Mouse (Mus musculus): ENCODE measurements around the gene Itga3. TPM values are rescaled to one million over a fixed set of nuclear protein-coding genes. Genes with fewer than 3 reads are reported as not detected.

Gene Itga3
- polyA plus RNA-seq, 1 experiment from 2014 or later = 10.3 TPM

DNA sequence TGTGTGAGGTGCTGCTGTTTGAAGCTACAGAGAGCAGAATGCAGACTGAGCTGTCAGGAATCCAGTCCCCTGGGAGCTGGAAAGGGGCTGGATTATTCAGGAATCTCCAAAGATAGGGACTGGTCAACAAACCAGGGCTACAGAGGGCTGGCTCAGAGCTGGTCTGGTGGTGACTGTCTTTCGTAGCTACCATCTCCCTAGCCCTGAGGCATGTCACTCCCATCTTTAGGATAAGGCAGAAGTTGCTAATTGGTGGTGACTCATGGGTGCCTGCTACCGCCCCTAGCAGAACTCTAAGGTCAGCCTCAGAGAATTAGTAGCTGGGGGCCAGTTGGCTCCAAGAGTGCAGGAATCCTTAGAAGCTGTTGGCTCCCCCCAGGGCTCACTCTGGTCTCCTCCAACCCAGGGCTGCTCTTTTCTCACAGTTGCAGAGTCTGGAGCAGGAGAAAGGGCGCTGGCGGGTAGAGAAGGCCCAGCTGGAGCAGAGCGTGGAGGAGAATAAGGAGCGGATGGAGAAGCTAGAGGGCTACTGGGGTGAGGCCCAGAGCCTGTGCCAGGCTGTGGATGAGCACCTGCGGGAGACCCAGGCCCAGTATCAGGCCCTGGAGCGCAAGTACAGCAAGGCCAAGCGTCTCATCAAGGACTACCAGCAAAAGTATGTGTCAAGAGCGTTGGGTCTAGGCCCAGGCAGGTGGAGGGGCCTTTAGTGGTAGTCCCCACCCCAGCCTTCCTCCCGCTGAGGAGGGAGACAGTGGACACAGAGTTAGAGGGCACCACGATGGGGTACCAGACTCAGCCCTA lies 72.3 kb downstream of the Itga3 start:
- H3K4me1 ChIP-seq (replicated peaks) = peaks cover 65% of the 10 kb centered on the region
- no peak overlapping the region for H3K4me3 ChIP-seq
- H3K27me3 ChIP-seq = no peaks in the 10 kb centered on the region
- 87% methylated on average over 12 of the region's 12 CpGs for WGBS
- H3K4me2 ChIP-seq = no peak overlapping the region
- no peaks in the 10 kb centered on the region for H3K9me3 ChIP-seq
- H3K9ac ChIP-seq = no peak overlapping the region
- peaks cover 66% of the 10 kb centered on the region for H3K36me3 ChIP-seq
- ATAC-seq (ENCODE audit: low FRiP score) = no peak
- H3K27ac ChIP-seq = peak overlapping the region; percentile 58

DNA sequence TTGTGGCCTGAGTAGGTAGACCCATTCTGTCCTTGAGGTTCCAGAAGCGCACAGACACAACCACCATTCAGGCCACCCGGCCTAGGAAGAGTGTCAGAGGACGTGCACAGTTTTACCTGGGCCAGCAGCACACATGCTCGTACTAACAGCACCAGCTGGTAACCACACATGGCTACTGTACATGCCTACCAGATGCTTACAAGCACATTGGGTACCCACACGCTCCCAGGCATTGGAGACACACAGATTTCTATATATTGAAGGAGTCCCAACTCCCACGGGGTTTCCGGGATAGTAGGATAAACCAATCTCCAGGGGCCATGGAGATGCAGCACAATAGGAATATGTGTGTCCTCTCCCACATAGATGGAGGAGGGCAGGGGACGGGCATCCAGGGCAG lies 73.9 kb downstream of the Itga3 start:
- Histone ChIP-seq H3K27me3 (no peaks in the 10 kb centered on the region), H3K36me3 (peaks cover 82% of the 10 kb centered on the region), H3K4me3 (no peak overlapping the region), H3K9me3 (no peaks in the 10 kb centered on the region), H3K4me2 (no peak overlapping the region), H3K27ac (no peak overlapping the region; the same call in 1 of the 2 replicates), H3K4me1 (replicated peaks) (peaks cover 62% of the 10 kb centered on the region), H3K9ac (no peak overlapping the region)
- WGBS = 97% methylated on average over 8 of the region's 8 CpGs
- ATAC-seq (ENCODE audit: low FRiP score) = no peak

DNA sequence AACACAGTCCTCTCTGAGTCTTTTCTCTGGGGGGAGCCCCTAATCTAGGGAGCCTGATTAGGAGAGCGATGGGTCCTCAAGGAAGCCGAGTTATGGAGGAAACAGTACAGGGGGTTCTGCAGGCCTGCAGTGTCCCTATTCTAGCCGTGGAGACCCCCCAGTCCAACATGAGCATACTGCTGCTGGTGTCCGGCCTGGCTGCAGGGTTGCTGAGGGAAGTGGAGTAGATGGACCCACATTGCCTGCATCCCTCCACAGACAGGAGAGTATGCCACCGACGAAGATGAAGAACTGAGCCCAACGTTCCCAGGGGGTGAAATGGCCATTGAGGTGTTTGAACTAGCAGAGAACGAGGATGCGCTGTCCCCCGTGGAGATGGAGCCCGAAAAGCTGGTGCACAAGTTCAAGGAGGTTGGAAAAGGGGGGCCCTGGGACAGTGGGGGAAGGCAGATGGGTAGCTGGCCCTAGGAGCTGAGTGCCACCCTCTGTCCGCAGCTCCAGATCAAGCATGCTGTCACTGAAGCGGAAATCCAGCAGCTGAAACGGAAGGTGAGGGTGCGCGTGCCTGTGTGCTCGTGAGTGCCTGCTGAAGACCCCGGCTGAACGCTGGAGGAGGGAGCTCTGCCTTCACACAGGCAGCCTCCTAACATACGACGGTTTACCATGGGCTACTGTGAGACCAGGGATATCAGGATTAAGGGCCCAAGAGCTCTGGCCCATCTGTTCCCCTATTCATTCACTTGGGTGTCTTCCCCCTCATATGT lies 74.8 kb downstream of the Itga3 start:
- H3K36me3 ChIP-seq = peaks cover 92% of the 10 kb centered on the region

DNA sequence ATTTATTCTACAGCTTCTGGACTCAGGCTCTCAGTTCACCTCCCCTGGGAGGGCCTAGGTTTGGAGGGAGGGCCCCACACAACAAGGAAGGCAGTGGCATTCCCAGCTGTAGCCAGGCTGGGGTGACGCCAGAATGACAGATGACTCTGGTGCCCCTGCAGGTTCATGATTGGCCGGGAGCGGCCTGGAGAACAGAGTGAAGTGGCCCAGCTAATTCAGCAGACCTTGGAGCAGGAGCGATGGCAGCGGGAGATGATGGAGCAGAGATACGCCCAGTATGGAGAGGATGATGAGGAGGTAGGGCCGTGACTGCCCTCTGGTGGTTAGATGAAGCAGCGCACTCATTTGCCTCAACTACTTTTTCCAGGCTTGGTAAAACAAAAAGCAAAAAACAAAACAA lies 75.5 kb downstream of the Itga3 start:
- 2% methylated on average over 8 of the region's 8 CpGs for WGBS
- Histone ChIP-seq H3K4me2 (peak overlapping the region; percentile 22), H3K36me3 (peaks cover 98% of the 10 kb centered on the region), H3K4me3 (no peak overlapping the region), H3K27me3 (no peaks in the 10 kb centered on the region), H3K9me3 (no peaks in the 10 kb centered on the region), H3K4me1 (replicated peaks) (peaks cover 64% of the 10 kb centered on the region), H3K27ac (peak overlapping the region; percentile 88), H3K9ac (peak overlapping the region; percentile 49)
- ATAC-seq (ENCODE audit: low FRiP score) = peak; percentile 30; the same call in 1 of the 2 replicates

More for the DNA sequence above, 74.8 kb downstream of the Itga3 start:
- no peaks in the 10 kb centered on the region for H3K27me3 ChIP-seq
- H3K9me3 ChIP-seq = no peaks in the 10 kb centered on the region
- peaks cover 62% of the 10 kb centered on the region for H3K4me1 ChIP-seq (replicated peaks)
- ATAC-seq (ENCODE audit: low FRiP score) = no peak
- no peak overlapping the region; the same call in none of the 2 replicates for H3K9ac ChIP-seq
- 83% methylated on average over 21 of the region's 21 CpGs for WGBS
- H3K27ac ChIP-seq = peak overlapping the region; percentile 30; the same call in 1 of the 2 replicates
- no peak overlapping the region for H3K4me3 ChIP-seq
- no peak overlapping the region for H3K4me2 ChIP-seq

DNA sequence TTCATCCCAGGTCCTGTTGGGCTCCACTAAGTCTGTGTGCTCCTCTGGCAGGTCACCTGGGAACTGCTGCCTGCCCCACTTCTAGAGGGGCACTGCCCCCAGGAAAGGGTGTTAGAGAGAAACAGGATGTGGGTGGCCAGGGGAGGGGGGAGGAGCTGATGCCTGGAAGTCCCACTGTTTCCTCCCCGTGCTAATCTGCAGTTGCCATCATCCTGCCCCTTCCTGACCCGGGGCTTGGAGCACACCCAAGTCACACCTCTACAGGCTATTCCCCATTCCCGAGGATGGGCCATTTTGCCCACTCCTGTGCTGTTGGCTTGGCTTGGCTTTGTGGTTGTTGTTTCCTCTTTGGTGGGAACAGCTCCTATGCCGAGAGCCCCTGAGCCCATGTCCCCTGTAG lies 76.1 kb downstream of the Itga3 start:
- WGBS = 41% methylated on average over 4 of the region's 4 CpGs
- peak; percentile 5; the same call in 1 of the 2 replicates for ATAC-seq (ENCODE audit: low FRiP score)
- H3K27me3 ChIP-seq = no peaks in the 10 kb centered on the region
- H3K4me3 ChIP-seq = no peak overlapping the region
- peak overlapping the region; percentile 88 for H3K27ac ChIP-seq
- H3K9me3 ChIP-seq = no peaks in the 10 kb centered on the region
- H3K4me1 ChIP-seq (replicated peaks) = peaks cover 64% of the 10 kb centered on the region
- H3K4me2 ChIP-seq = peak overlapping the region; percentile 22
- peaks cover 95% of the 10 kb centered on the region for H3K36me3 ChIP-seq
- H3K9ac ChIP-seq = peak overlapping the region; percentile 49

DNA sequence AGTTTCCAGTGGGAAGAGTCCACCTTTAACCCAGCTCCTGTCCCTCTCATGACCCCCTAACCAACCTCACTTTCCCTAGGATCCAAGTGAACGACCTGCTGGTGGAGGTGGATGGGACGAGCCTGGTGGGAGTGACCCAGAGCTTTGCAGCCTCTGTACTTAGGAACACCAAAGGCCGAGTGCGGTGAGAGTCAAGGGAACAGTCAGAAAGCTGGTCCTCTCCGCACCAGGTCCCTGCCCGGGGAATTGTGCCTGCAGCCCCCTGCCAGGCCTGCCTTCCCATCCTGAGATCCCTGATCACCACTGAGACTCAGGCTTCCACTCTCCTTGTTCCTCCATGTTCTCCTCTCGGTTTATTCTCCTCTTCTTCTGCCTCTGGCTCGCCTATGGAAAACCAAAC lies 76.5 kb downstream of the Itga3 start:
- Histone ChIP-seq H3K36me3 (peaks cover 90% of the 10 kb centered on the region), H3K9ac (peak overlapping the region; percentile 49), H3K4me3 (no peak overlapping the region), H3K27me3 (no peaks in the 10 kb centered on the region), H3K4me1 (replicated peaks) (peaks cover 65% of the 10 kb centered on the region), H3K9me3 (no peaks in the 10 kb centered on the region), H3K27ac (peak overlapping the region; percentile 88), H3K4me2 (no peak overlapping the region)
- 84% methylated on average over 8 of the region's 8 CpGs for WGBS
- ATAC-seq (ENCODE audit: low FRiP score) = no peak

DNA sequence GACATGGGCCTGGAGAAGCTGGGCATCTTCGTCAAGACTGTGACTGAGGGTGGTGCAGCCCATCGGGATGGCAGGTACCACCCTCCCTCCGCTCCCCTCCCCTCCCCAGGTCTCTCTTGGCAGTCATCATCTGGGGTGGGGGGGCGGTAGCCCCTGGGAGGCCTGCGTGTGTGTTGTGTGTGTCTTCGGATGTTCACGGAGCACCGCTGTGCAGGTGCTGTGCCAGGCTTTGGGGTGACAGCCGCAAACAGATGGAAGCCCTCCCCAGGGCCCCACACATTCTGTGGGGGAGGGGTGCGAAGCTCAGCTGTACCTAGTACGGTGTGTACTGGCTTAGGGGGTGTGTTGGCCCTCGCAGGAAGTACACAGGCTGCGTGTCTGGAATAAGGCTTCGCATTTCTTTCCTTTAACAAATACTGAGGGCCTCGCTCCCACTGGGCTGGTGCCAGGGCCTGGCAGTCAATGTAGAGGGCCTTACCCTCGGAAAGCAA lies 78.5 kb downstream of the Itga3 start:
- Histone ChIP-seq H3K27ac (peak overlapping the region; percentile 62), H3K4me1 (replicated peaks) (peaks cover 82% of the 10 kb centered on the region), H3K4me3 (no peak overlapping the region), H3K36me3 (peaks cover 70% of the 10 kb centered on the region), H3K27me3 (no peaks in the 10 kb centered on the region), H3K9me3 (no peaks in the 10 kb centered on the region), H3K4me2 (peak overlapping the region; percentile 26; the same call in 1 of the 2 replicates), H3K9ac (no peak overlapping the region)
- ATAC-seq (ENCODE audit: low FRiP score) = no peak
- 72% methylated on average over 16 of the region's 16 CpGs for WGBS

DNA sequence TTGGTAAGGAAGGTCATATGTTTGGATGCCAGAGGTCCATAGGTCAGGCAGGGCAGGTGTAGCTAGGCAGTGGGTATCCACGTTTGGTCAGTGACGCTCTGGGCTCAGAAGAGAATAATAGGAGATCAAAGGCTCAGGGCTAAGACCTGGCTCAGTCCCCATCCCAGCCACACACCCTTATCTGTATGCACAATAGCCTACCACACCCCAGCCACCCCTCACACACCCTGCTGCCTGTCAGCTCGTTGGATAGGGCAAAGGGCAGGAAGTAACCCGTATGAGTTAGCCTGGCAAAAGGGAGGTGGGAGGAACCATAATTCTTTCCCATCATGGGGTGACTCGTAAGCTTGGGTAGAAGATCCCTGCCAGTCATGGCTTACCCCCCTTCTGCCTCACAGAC lies 79.0 kb downstream of the Itga3 start:
- H3K36me3 ChIP-seq = peaks cover 65% of the 10 kb centered on the region
- no peaks in the 10 kb centered on the region for H3K27me3 ChIP-seq
- WGBS = 58% methylated on average over 5 of the region's 5 CpGs
- peaks cover 87% of the 10 kb centered on the region for H3K4me1 ChIP-seq (replicated peaks)
- H3K4me2 ChIP-seq = no peak overlapping the region
- H3K27ac ChIP-seq = peak overlapping the region; percentile 62
- ATAC-seq (ENCODE audit: low FRiP score) = no peak
- H3K9me3 ChIP-seq = no peaks in the 10 kb centered on the region
- no peak overlapping the region for H3K4me3 ChIP-seq
- no peak overlapping the region for H3K9ac ChIP-seq

DNA sequence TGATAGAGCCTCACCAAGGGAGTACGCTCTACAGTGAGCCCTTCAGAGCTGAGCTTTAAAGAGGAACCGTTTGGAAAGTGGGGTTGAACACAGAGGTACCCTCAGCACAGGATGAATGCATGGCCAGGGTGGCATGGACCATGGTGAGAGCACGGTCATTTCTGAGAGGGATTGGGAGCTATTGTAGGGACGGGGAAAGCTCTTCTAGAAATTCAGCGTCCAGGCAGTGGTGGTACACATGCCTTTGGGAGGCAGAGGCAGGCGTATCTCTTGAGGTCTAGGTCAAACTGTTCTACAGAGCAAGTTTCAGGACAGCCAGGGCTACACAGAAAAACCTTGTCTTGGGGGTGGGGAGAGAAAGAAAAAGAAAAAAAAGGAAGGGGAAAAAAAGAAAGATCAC lies 79.6 kb downstream of the Itga3 start:
- H3K4me1 ChIP-seq (replicated peaks) = peaks cover 93% of the 10 kb centered on the region
- WGBS = 94% methylated on average over 6 of the region's 6 CpGs

DNA sequence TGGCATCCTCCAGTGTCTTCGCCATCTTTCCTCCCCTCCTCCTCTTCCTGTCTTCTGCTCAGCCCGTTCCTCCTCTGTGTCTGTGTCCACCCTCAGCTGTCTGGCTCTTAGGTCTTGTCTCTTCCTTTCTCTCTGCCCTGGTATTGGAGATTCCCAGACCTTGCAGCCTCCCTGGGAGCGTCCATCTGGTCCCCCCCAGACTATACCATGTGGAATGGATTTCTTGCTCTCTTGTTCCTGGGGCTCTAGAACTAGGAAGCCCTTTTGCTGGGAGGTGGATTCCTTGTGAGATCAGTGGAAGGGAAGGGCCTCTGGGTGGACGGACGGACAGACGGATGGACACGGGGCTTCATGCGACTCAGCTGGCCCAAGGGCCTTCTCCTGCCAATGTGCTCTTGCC lies 80.5 kb downstream of the Itga3 start:
- no peak for ATAC-seq (ENCODE audit: low FRiP score)

More for the DNA sequence above, 79.6 kb downstream of the Itga3 start:
- Histone ChIP-seq H3K27me3 (no peaks in the 10 kb centered on the region), H3K36me3 (peaks cover 59% of the 10 kb centered on the region), H3K27ac (no peak overlapping the region), H3K9me3 (no peaks in the 10 kb centered on the region), H3K9ac (no peak overlapping the region), H3K4me3 (no peak overlapping the region), H3K4me2 (no peak overlapping the region)
- ATAC-seq (ENCODE audit: low FRiP score) = no peak

DNA sequence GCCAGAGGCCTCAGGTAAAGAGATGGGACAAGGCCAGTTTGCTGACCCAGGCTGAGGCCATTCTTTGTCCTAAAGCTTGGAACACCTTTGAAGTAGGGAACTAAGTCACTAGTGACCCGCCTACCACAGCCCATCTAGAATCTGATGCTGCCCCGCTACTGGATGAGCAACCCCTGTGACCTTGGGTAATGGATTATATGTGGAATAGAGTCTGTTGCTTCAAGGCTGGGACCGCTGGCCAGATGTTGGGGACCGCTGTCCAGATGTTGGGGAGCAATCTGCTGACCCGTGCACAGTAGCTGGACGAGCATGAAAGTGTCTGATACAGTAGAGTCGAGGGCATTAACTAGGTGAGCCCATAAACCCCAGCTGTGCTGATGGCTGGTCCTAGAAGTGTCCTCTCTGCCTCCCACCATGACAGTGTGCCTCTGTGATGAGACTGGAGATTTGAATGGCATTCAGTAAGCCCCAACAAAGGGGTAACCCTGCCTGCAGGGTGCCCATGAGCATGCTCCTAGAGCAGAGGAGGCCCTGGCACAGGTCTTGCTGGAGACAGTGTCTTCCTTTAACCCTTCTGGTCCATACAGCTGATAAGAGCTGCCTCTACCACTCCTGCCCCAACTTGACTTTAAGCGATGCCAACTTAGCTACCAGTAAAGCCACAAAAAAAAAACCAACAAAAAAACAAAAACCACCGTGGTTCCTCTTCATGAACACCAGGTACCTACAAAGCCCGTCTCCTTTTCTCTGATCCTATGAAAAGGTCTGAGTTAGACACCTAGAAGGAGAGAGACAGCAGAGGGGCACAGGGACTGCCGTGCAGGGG lies 81.4 kb downstream of the Itga3 start:
- WGBS = 82% methylated on average over 11 of the region's 11 CpGs
- Histone ChIP-seq H3K4me3 (peak overlapping the region; percentile 97), H3K36me3 (peaks cover 43% of the 10 kb centered on the region), H3K9me3 (no peaks in the 10 kb centered on the region), H3K9ac (peak overlapping the region; percentile 99), H3K27ac (peak overlapping the region; percentile 12; the same call in 1 of the 2 replicates), H3K4me1 (replicated peaks) (peaks cover 85% of the 10 kb centered on the region), H3K27me3 (no peaks in the 10 kb centered on the region), H3K4me2 (peak overlapping the region; percentile 100)
- ATAC-seq (ENCODE audit: low FRiP score) = no peak

More for the DNA sequence above, 80.5 kb downstream of the Itga3 start:
- Histone ChIP-seq H3K27ac (no peak overlapping the region), H3K9ac (peak overlapping the region; percentile 99), H3K27me3 (no peaks in the 10 kb centered on the region), H3K4me1 (replicated peaks) (peaks cover 89% of the 10 kb centered on the region), H3K4me2 (peak overlapping the region; percentile 100), H3K4me3 (peak overlapping the region; percentile 97), H3K36me3 (peaks cover 51% of the 10 kb centered on the region), H3K9me3 (no peaks in the 10 kb centered on the region)
- WGBS = 88% methylated on average over 8 of the region's 8 CpGs
